Mouse (Mus musculus): ENCODE results near the gene Isyna1. TPM values are rescaled to one million over a fixed set of nuclear protein-coding genes. Genes with fewer than 3 reads are reported as not detected.
A peak's percentile ranks its signal among the peaks of the same experiment; 100 is the strongest.

The Isyna1 gene
- total RNA-seq, 1 experiment: 161 TPM

DNA sequence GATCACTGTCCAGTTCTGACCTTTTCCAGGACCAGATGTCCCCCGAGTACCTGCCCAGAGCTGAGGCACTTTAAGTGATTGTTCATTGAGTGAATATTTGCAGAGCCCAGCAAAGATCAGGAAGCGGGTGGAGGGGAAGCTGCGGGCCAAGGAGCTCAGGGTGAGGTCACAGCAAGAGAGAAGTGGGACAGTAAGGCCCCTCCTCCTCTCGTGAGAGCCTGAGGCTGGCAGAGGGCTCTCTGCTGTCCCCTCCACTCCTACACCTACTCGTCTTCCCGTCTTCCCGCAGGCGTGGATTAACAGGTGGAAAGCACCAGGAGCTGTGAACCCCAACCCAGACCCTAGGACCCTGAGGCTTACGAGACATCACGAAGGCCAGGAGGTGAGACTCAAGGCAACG lies 22.5 kb downstream of the Isyna1 start:
- H3K9ac ChIP-seq (ENCODE audit: insufficient read depth, low read depth, low read length, poor library complexity, severe bottlenecking): no peak overlapping the region
- no peak overlapping the region for H3K4me3 ChIP-seq (ENCODE audit: insufficient read depth in 1 of 2, low read depth in 1 of 2, low read length in 2 of 2, poor library complexity in 1 of 2, severe bottlenecking in 1 of 2)
- no peaks in the 10 kb centered on the region for H3K36me3 ChIP-seq (ENCODE audit: control insufficient read depth, insufficient read depth, low read length, poor library complexity, severe bottlenecking)
- no peak overlapping the region for H3K27ac ChIP-seq (ENCODE audit: insufficient read depth, low read depth, low read length, poor library complexity, severe bottlenecking)
- peaks cover 2 to 23% of the 10 kb centered on the region in 2 experiments; a peak in 2 of 4 replicates for H3K4me1 ChIP-seq (ENCODE audit: control insufficient read depth in 2 of 2, insufficient read depth in 2 of 2, low read length in 2 of 2, poor library complexity in 1 of 2)
- H3K9me3 ChIP-seq (ENCODE audit: control insufficient read depth, insufficient read depth, low read depth, low read length): no peaks in the 10 kb centered on the region
- TF ChIP-seq ZNF384 (IDR thresholded peaks at IDR 0.05; ENCODE audit: low read depth, low read length) (no peak), HCFC1 (IDR thresholded peaks at IDR 0.05; ENCODE audit: borderline replicate concordance, insufficient read depth, low read length) (no peak), ZC3H11A (IDR thresholded peaks at IDR 0.05; ENCODE audit: borderline replicate concordance, low read depth, low read length) (no peak), CHD2 (IDR thresholded peaks at IDR 0.05; ENCODE audit: low read depth, low read length) (no peak), MAFK (IDR thresholded peaks at IDR 0.05; ENCODE audit: insufficient read depth, low read depth, low read length) (no peak)
- DNase-seq (ENCODE audit: low read depth, low spot score): no peak
- in situ Hi-C loops (cut with MboI; ENCODE audit: low sequenced_read_pairs in 2 of 2, unreplicated experiment in 2 of 2): no loop called here

DNA sequence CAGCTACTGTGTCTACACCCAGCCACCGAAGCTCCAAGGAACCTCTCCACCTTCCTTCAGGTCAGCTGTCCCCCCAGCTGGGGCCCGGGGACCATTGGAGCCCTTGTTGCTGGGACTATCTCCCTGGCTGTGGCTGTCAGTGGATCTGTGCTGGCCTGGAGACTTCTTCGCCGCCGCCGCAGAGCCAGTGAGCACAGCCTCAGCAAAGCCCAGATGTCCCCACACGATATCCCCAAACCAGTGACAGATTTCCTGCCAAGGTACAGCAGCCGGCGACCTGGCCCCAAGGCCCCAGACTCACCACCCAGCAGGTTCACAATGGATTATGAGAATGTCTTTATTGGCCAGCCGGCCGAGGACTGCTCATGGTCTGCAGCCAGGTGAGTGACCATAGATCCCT lies 23.8 kb downstream of the Isyna1 start:
- Histone ChIP-seq H3K9me3 (ENCODE audit: control insufficient read depth, insufficient read depth, low read depth, low read length) (no peaks in the 10 kb centered on the region), H3K9ac (ENCODE audit: insufficient read depth, low read depth, low read length, poor library complexity, severe bottlenecking) (0 out of 2 replicates have a peak overlapping the region, but pooled peaks have one; percentile 11), H3K4me3 (ENCODE audit: insufficient read depth in 1 of 2, low read depth in 1 of 2, low read length in 2 of 2, poor library complexity in 1 of 2, severe bottlenecking in 1 of 2) (no peak overlapping the region; a peak in 2 of 4 replicates), H3K27ac (ENCODE audit: insufficient read depth, low read depth, low read length, poor library complexity, severe bottlenecking) (no peak overlapping the region), H3K4me1 (ENCODE audit: control insufficient read depth in 2 of 2, insufficient read depth in 2 of 2, low read length in 2 of 2, poor library complexity in 1 of 2) (peaks cover 2 to 23% of the 10 kb centered on the region in 2 experiments; a peak in 2 of 4 replicates), H3K36me3 (ENCODE audit: control insufficient read depth, insufficient read depth, low read length, poor library complexity, severe bottlenecking) (no peaks in the 10 kb centered on the region)
- TF ChIP-seq ZNF384 (IDR thresholded peaks at IDR 0.05; ENCODE audit: low read depth, low read length): no peak
- TF ChIP-seq MAFK (IDR thresholded peaks at IDR 0.05; ENCODE audit: insufficient read depth, low read depth, low read length): no peak
- no peak for TF ChIP-seq ZC3H11A (IDR thresholded peaks at IDR 0.05; ENCODE audit: borderline replicate concordance, low read depth, low read length)
- TF ChIP-seq HCFC1 (IDR thresholded peaks at IDR 0.05; ENCODE audit: borderline replicate concordance, insufficient read depth, low read length): no peak
- TF ChIP-seq CHD2 (IDR thresholded peaks at IDR 0.05; ENCODE audit: low read depth, low read length): no peak
- no peak for DNase-seq (ENCODE audit: low read depth, low spot score)
- in situ Hi-C loops (cut with MboI; ENCODE audit: low sequenced_read_pairs in 2 of 2, unreplicated experiment in 2 of 2): no loop called here

DNA sequence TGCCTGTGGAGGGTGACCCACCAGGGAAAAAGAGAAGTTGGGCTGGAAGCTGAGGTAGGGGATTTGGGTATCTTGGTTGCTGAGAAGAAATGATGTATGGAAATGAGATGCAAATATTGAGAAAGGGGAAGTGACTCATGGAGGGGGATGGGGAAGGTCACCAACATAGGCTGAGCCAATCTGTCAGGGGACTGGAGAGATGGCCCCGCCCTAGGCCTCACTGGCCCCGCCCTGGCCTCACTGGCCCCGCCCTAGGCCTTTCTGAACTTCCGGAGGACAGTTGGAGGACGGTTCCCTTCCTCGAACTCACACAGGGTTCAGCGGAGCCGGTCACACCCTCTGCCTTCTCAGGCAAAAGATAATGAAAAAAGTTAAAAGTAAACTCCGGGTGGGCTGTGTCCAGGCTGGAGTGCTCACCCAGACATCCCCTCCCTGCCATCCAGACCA lies 24.7 kb downstream of the Isyna1 start:
- no peak for DNase-seq (ENCODE audit: low read depth, low spot score)
- in situ Hi-C loops (cut with MboI; ENCODE audit: low sequenced_read_pairs in 2 of 2, unreplicated experiment in 2 of 2): no loop called here
- Histone ChIP-seq H3K9ac (ENCODE audit: insufficient read depth, low read depth, low read length, poor library complexity, severe bottlenecking) (peak overlapping the region; percentile 7; the same call in 1 of the 2 replicates), H3K4me1 (ENCODE audit: control insufficient read depth in 2 of 2, insufficient read depth in 2 of 2, low read length in 2 of 2, poor library complexity in 1 of 2) (peaks cover 2 to 23% of the 10 kb centered on the region in 2 experiments; a peak in 2 of 4 replicates), H3K4me3 (ENCODE audit: insufficient read depth in 1 of 2, low read depth in 1 of 2, low read length in 2 of 2, poor library complexity in 1 of 2, severe bottlenecking in 1 of 2) (peak overlapping the region in 1 of 2 experiments; percentile 47; a peak in 2 of 4 replicates), H3K27ac (ENCODE audit: insufficient read depth, low read depth, low read length, poor library complexity, severe bottlenecking) (no peak overlapping the region; the same call in 1 of the 2 replicates), H3K9me3 (ENCODE audit: control insufficient read depth, insufficient read depth, low read depth, low read length) (no peaks in the 10 kb centered on the region), H3K36me3 (ENCODE audit: control insufficient read depth, insufficient read depth, low read length, poor library complexity, severe bottlenecking) (no peaks in the 10 kb centered on the region)
- no peak for TF ChIP-seq ZC3H11A (IDR thresholded peaks at IDR 0.05; ENCODE audit: borderline replicate concordance, low read depth, low read length)
- TF ChIP-seq CHD2 (IDR thresholded peaks at IDR 0.05; ENCODE audit: low read depth, low read length): no peak
- TF ChIP-seq ZNF384 (IDR thresholded peaks at IDR 0.05; ENCODE audit: low read depth, low read length): no peak
- no peak for TF ChIP-seq MAFK (IDR thresholded peaks at IDR 0.05; ENCODE audit: insufficient read depth, low read depth, low read length)
- TF ChIP-seq HCFC1 (IDR thresholded peaks at IDR 0.05; ENCODE audit: borderline replicate concordance, insufficient read depth, low read length): no peak

DNA sequence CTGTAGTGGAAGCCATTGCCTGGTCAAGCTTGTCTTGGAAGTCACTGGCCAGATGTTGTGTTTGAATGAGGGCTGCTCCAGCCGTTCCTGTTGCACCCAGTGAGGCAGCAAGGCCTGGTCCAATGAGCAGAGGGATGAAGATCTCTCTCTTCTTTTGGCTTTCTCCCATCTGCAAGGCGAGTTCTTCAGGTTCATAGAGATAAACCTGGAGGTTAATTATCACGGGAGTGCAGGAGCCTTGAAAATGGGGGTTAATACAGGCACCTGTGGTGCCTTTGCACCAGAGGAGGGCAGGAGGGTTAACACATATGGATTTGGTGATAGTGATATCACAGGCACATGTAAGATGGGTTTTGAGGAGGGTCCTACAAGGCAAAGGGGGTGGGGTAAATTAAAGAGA lies 28.0 kb downstream of the Isyna1 start:
- DNase-seq (ENCODE audit: low read depth, low spot score): no peak
- in situ Hi-C loops (cut with MboI; ENCODE audit: low sequenced_read_pairs in 2 of 2, unreplicated experiment in 2 of 2): no loop called here
- Histone ChIP-seq H3K9ac (ENCODE audit: insufficient read depth, low read depth, low read length, poor library complexity, severe bottlenecking) (no peak overlapping the region), H3K36me3 (ENCODE audit: control insufficient read depth, insufficient read depth, low read length, poor library complexity, severe bottlenecking) (no peaks in the 10 kb centered on the region), H3K9me3 (ENCODE audit: control insufficient read depth, insufficient read depth, low read depth, low read length) (no peaks in the 10 kb centered on the region), H3K27ac (ENCODE audit: insufficient read depth, low read depth, low read length, poor library complexity, severe bottlenecking) (no peak overlapping the region), H3K4me1 (ENCODE audit: control insufficient read depth in 2 of 2, insufficient read depth in 2 of 2, low read length in 2 of 2, poor library complexity in 1 of 2) (peaks cover 2 to 19% of the 10 kb centered on the region in 2 experiments; a peak in 2 of 4 replicates), H3K4me3 (ENCODE audit: insufficient read depth in 1 of 2, low read depth in 1 of 2, low read length in 2 of 2, poor library complexity in 1 of 2, severe bottlenecking in 1 of 2) (no peak overlapping the region)
- TF ChIP-seq ZNF384 (IDR thresholded peaks at IDR 0.05; ENCODE audit: low read depth, low read length) (no peak), HCFC1 (IDR thresholded peaks at IDR 0.05; ENCODE audit: borderline replicate concordance, insufficient read depth, low read length) (no peak), ZC3H11A (IDR thresholded peaks at IDR 0.05; ENCODE audit: borderline replicate concordance, low read depth, low read length) (no peak), CHD2 (IDR thresholded peaks at IDR 0.05; ENCODE audit: low read depth, low read length) (no peak), MAFK (IDR thresholded peaks at IDR 0.05; ENCODE audit: insufficient read depth, low read depth, low read length) (no peak)
